Mouse (Mus musculus) olfactory bulb, adult 2 months (tissue): ENCODE results near the gene Nrg3.

Experiments
- CTCF ChIP-seq: fragments of 200-500 bp; IDR thresholded peaks from 2 replicates; pipeline ENCODE4 v1.5.1; 2012; ENCODE audit warnings: low read depth, mild to moderate bottlenecking, low read length, moderate library complexity; ENCODE audit not compliant: insufficient read depth
- POLR2A ChIP-seq: fragments of 200-500 bp; IDR thresholded peaks from 2 replicates; pipeline ENCODE4 v1.6.1; 2012; ENCODE audit warnings: mild to moderate bottlenecking, low read depth, low read length, moderate library complexity; ENCODE audit not compliant: insufficient read depth

GRCm38 (mm10) chr14:39014126-39014525, 458.8 kb downstream of the Nrg3 start:
- no peak for TF ChIP-seq CTCF
- no peak for TF ChIP-seq POLR2A
